Mouse (Mus musculus): ENCODE measurements around the gene Tsr3. TPM values are rescaled to one million over a fixed set of nuclear protein-coding genes. Genes with fewer than 3 reads are reported as not detected.

The Tsr3 gene
- polyA plus RNA-seq, 1 experiment from 2014 or later, result 25.3 TPM

- no peak overlapping the region for H3K4me2 ChIP-seq (ENCODE audit: low read length)
- 68% methylated on average over 18 of the region's 18 CpGs for WGBS
These were observed 8.2 kb downstream of the Tsr3 start for GRCm38 (mm10) chr17:25248033-25248750.

GRCm38 (mm10) chr17:25250181-25250835 is 10.3 kb downstream of the Tsr3 start:
- no peak overlapping the region for H3K4me3 ChIP-seq (ENCODE audit: control insufficient read depth in 1 of 2, insufficient read depth in 1 of 2, low read depth in 1 of 2, low read length in 2 of 2)
- H3K9ac ChIP-seq (ENCODE audit: low read length), result no peak overlapping the region
- peaks cover 38% of the 10 kb centered on the region for H3K27me3 ChIP-seq (ENCODE audit: control insufficient read depth, insufficient read depth, low read length)
- no peaks in the 10 kb centered on the region for H3K9me3 ChIP-seq (ENCODE audit: control insufficient read depth, low read length)
- no peaks in the 10 kb centered on the region for H3K4me1 ChIP-seq (ENCODE audit: control insufficient read depth in 2 of 2, insufficient read depth in 2 of 2, low read length in 2 of 2)
- no peak overlapping the region for H3K27ac ChIP-seq (replicated peaks in 1 of 2; ENCODE audit: control insufficient read depth in 1 of 2, insufficient read depth in 1 of 2, low read depth in 2 of 2, low read length in 2 of 2)
- ATAC-seq (ENCODE audit: insufficient number of reproducible peaks, insufficient read depth, low FRiP score, low read depth), result no peak
- H3K4me2 ChIP-seq (ENCODE audit: low read length), result no peak overlapping the region
- WGBS, result 75% methylated on average over 8 of the region's 8 CpGs
- no peaks in the 10 kb centered on the region for H3K36me3 ChIP-seq (ENCODE audit: control insufficient read depth, insufficient read depth, low read length)

More at GRCm38 (mm10) chr17:25248033-25248750, 8.2 kb downstream of the Tsr3 start:
- no peak for ATAC-seq (ENCODE audit: insufficient number of reproducible peaks, insufficient read depth, low FRiP score, low read depth)
- Histone ChIP-seq H3K9me3 (ENCODE audit: control insufficient read depth, low read length) (no peaks in the 10 kb centered on the region), H3K27me3 (ENCODE audit: control insufficient read depth, insufficient read depth, low read length) (peaks cover 17% of the 10 kb centered on the region), H3K4me1 (ENCODE audit: control insufficient read depth in 2 of 2, insufficient read depth in 2 of 2, low read length in 2 of 2) (no peaks in the 10 kb centered on the region), H3K36me3 (ENCODE audit: control insufficient read depth, insufficient read depth, low read length) (peaks cover 16% of the 10 kb centered on the region), H3K4me3 (ENCODE audit: control insufficient read depth in 1 of 2, insufficient read depth in 1 of 2, low read depth in 1 of 2, low read length in 2 of 2) (no peak overlapping the region), H3K27ac (replicated peaks in 1 of 2; ENCODE audit: control insufficient read depth in 1 of 2, insufficient read depth in 1 of 2, low read depth in 2 of 2, low read length in 2 of 2) (no peak overlapping the region), H3K9ac (ENCODE audit: low read length) (no peak overlapping the region)

DNA sequence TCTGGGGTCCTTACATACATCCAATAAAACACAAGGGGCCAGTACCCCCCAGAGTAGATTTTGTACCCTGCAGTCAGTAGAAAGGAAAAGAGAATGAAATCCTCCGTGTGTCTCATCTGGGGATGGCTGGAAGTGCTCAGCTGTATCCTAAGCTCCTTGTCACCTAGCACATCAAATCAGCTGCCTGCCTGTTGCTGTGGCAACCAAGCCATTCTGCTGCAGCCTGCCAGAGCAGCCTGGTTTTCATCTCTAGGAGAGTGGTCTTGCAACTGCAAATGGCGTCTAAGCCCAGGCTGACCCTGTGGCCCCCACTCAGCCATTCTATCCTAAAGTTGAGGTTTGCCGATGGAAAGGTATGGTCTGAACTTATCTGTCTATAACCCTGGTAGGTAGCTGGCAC is 12.7 kb downstream of the Tsr3 start:
- Histone ChIP-seq H3K9me3 (ENCODE audit: control insufficient read depth, low read length) (no peaks in the 10 kb centered on the region), H3K4me3 (ENCODE audit: control insufficient read depth in 1 of 2, insufficient read depth in 1 of 2, low read depth in 1 of 2, low read length in 2 of 2) (no peak overlapping the region), H3K36me3 (ENCODE audit: control insufficient read depth, insufficient read depth, low read length) (no peaks in the 10 kb centered on the region), H3K27ac (replicated peaks in 1 of 2; ENCODE audit: control insufficient read depth in 1 of 2, insufficient read depth in 1 of 2, low read depth in 2 of 2, low read length in 2 of 2) (no peak overlapping the region), H3K4me2 (ENCODE audit: low read length) (no peak overlapping the region), H3K27me3 (ENCODE audit: control insufficient read depth, insufficient read depth, low read length) (peaks cover 53% of the 10 kb centered on the region), H3K4me1 (ENCODE audit: control insufficient read depth in 2 of 2, insufficient read depth in 2 of 2, low read length in 2 of 2) (peaks cover 2 to 11% of the 10 kb centered on the region in 2 experiments; a peak in 3 of 4 replicates), H3K9ac (ENCODE audit: low read length) (no peak overlapping the region)
- 40% methylated on average over 3 of the region's 3 CpGs for WGBS
- no peak for ATAC-seq (ENCODE audit: insufficient number of reproducible peaks, insufficient read depth, low FRiP score, low read depth)

- WGBS, result 39% methylated on average over 10 of the region's 10 CpGs
- Histone ChIP-seq H3K4me1 (ENCODE audit: control insufficient read depth in 2 of 2, insufficient read depth in 2 of 2, low read length in 2 of 2) (peaks cover 2 to 11% of the 10 kb centered on the region in 2 experiments; a peak in 3 of 4 replicates), H3K9me3 (ENCODE audit: control insufficient read depth, low read length) (no peaks in the 10 kb centered on the region), H3K36me3 (ENCODE audit: control insufficient read depth, insufficient read depth, low read length) (peaks cover 5% of the 10 kb centered on the region; the same call in 1 of the 2 replicates), H3K27ac (replicated peaks in 1 of 2; ENCODE audit: control insufficient read depth in 1 of 2, insufficient read depth in 1 of 2, low read depth in 2 of 2, low read length in 2 of 2) (no peak overlapping the region), H3K4me3 (ENCODE audit: control insufficient read depth in 1 of 2, insufficient read depth in 1 of 2, low read depth in 1 of 2, low read length in 2 of 2) (no peak overlapping the region), H3K27me3 (ENCODE audit: control insufficient read depth, insufficient read depth, low read length) (peaks cover 53% of the 10 kb centered on the region), H3K4me2 (ENCODE audit: low read length) (no peak overlapping the region), H3K9ac (ENCODE audit: low read length) (no peak overlapping the region)
- ATAC-seq (ENCODE audit: insufficient number of reproducible peaks, insufficient read depth, low FRiP score, low read depth), result no peak
These were observed 13.8 kb downstream of the Tsr3 start for GRCm38 (mm10) chr17:25253760-25254159.

DNA sequence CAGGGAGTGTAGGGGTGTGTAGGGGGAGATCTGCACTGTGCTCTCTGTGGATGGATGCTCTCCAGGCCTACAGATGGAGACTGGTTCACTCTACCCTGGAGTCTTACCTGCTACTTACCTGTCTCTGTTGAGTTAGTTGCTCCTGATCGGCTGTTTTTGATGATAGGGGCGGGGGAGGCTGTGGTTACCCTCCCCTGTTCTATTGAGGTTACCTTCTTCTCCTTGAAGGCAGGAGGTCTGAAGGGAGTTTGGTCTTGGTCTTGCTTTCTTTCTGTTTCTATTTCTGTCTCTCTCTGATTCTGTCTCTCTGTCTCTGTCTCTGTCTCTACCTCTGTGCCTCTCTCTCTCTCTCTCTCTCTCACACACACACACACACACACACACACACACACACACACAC is 15.1 kb downstream of the Tsr3 start:
- ATAC-seq (ENCODE audit: insufficient number of reproducible peaks, insufficient read depth, low FRiP score, low read depth), result no peak
- 51% methylated on average over 2 of the region's 2 CpGs for WGBS
- Histone ChIP-seq H3K4me1 (ENCODE audit: control insufficient read depth in 2 of 2, insufficient read depth in 2 of 2, low read length in 2 of 2) (peaks cover 2 to 11% of the 10 kb centered on the region in 2 experiments; a peak in 3 of 4 replicates), H3K4me3 (ENCODE audit: control insufficient read depth in 1 of 2, insufficient read depth in 1 of 2, low read depth in 1 of 2, low read length in 2 of 2) (no peak overlapping the region), H3K36me3 (ENCODE audit: control insufficient read depth, insufficient read depth, low read length) (peaks cover 18% of the 10 kb centered on the region), H3K9me3 (ENCODE audit: control insufficient read depth, low read length) (no peaks in the 10 kb centered on the region), H3K27ac (replicated peaks in 1 of 2; ENCODE audit: control insufficient read depth in 1 of 2, insufficient read depth in 1 of 2, low read depth in 2 of 2, low read length in 2 of 2) (no peak overlapping the region), H3K27me3 (ENCODE audit: control insufficient read depth, insufficient read depth, low read length) (peaks cover 53% of the 10 kb centered on the region), H3K9ac (ENCODE audit: low read length) (no peak overlapping the region), H3K4me2 (ENCODE audit: low read length) (no peak overlapping the region)

- 4% methylated on average over 32 of the region's 35 CpGs for WGBS
- ATAC-seq (ENCODE audit: insufficient number of reproducible peaks, insufficient read depth, low FRiP score, low read depth), result no peak; the same call in 1 of the 2 replicates
- peaks cover 48% of the 10 kb centered on the region for H3K27me3 ChIP-seq (ENCODE audit: control insufficient read depth, insufficient read depth, low read length)
These were observed 16.3 kb downstream of the Tsr3 start, which contains the start of gene Baiap3 for GRCm38 (mm10) chr17:25256140-25256754. Gene Baiap3, minus strand, starts transcription at chr17:25256364.

GRCm38 (mm10) chr17:25257804-25258261 is 17.9 kb downstream of the Tsr3 start:
- no peak overlapping the region for H3K4me2 ChIP-seq (ENCODE audit: low read length)
- WGBS, result 51% methylated on average over 6 of the region's 6 CpGs
- no peak overlapping the region for H3K9ac ChIP-seq (ENCODE audit: low read length)
- peaks cover 2 to 11% of the 10 kb centered on the region in 2 experiments; a peak in 3 of 4 replicates for H3K4me1 ChIP-seq (ENCODE audit: control insufficient read depth in 2 of 2, insufficient read depth in 2 of 2, low read length in 2 of 2)
- H3K9me3 ChIP-seq (ENCODE audit: control insufficient read depth, low read length), result no peaks in the 10 kb centered on the region
- peaks cover 27% of the 10 kb centered on the region for H3K36me3 ChIP-seq (ENCODE audit: control insufficient read depth, insufficient read depth, low read length)
- no peak overlapping the region for H3K4me3 ChIP-seq (ENCODE audit: control insufficient read depth in 1 of 2, insufficient read depth in 1 of 2, low read depth in 1 of 2, low read length in 2 of 2)
- ATAC-seq (ENCODE audit: insufficient number of reproducible peaks, insufficient read depth, low FRiP score, low read depth), result no peak
- H3K27me3 ChIP-seq (ENCODE audit: control insufficient read depth, insufficient read depth, low read length), result peaks cover 39% of the 10 kb centered on the region
- no peak overlapping the region for H3K27ac ChIP-seq (replicated peaks in 1 of 2; ENCODE audit: control insufficient read depth in 1 of 2, insufficient read depth in 1 of 2, low read depth in 2 of 2, low read length in 2 of 2)

More at GRCm38 (mm10) chr17:25256140-25256754, 16.3 kb downstream of the Tsr3 start, which contains the start of gene Baiap3:
- Histone ChIP-seq H3K9me3 (ENCODE audit: control insufficient read depth, low read length) (no peaks in the 10 kb centered on the region), H3K27ac (replicated peaks in 1 of 2; ENCODE audit: control insufficient read depth in 1 of 2, insufficient read depth in 1 of 2, low read depth in 2 of 2, low read length in 2 of 2) (no peak within 1 kb of the TSS), H3K4me3 (ENCODE audit: control insufficient read depth in 1 of 2, insufficient read depth in 1 of 2, low read depth in 1 of 2, low read length in 2 of 2) (peak within 1 kb of the TSS; percentile 27 to 39), H3K4me1 (ENCODE audit: control insufficient read depth in 2 of 2, insufficient read depth in 2 of 2, low read length in 2 of 2) (peaks cover 2 to 11% of the 10 kb centered on the region in 2 experiments; a peak in 3 of 4 replicates), H3K9ac (ENCODE audit: low read length) (peak within 1 kb of the TSS; percentile 53), H3K36me3 (ENCODE audit: control insufficient read depth, insufficient read depth, low read length) (peaks cover 21% of the 10 kb centered on the region), H3K4me2 (ENCODE audit: low read length) (peak within 1 kb of the TSS; percentile 67)
